Mouse (Mus musculus): Measurements from ENCODE around the gene Frmd4a. TPM values are rescaled to one million over a fixed set of nuclear protein-coding genes. Genes with fewer than 3 reads are reported as not detected.
"Not testable (repeated sequence)": the region's sequence is repeated elsewhere in the genome, so short reads cannot be mapped to it uniquely, and the experiment has no call there.

Gene Frmd4a
- polyA plus RNA-seq, 1 experiment, result 4.2 TPM

- TF ChIP-seq CTCF (IDR thresholded peaks at IDR 0.05; ENCODE audit: extremely low read depth, insufficient read length, insufficient replicate concordance, low read depth, low read length), result no peak
- no peak for TF ChIP-seq POLR2A (IDR thresholded peaks at IDR 0.05; ENCODE audit: low read depth, low read length)
- peaks cover 17% of the 10 kb centered on the region for H3K4me1 ChIP-seq (ENCODE audit: control insufficient read depth, insufficient read depth, insufficient read length, low read length)
- no peak overlapping the region for H3K4me3 ChIP-seq (ENCODE audit: low read depth, low read length)
- H3K27ac ChIP-seq (ENCODE audit: insufficient read depth, low read depth, low read length), result no peak overlapping the region
- no peaks in the 10 kb centered on the region for H3K36me3 ChIP-seq (ENCODE audit: control insufficient read depth, insufficient read depth, low read length)
- 84% methylated on average over 5 of the region's 5 CpGs for WGBS
- no peaks in the 10 kb centered on the region for H3K27me3 ChIP-seq (ENCODE audit: control insufficient read depth, insufficient read depth, low read length)
Observed at GRCm38 (mm10) chr2:4254083-4254482, 236.6 kb downstream of the Frmd4a start.

- WGBS, result 86% methylated on average over 2 of the region's 2 CpGs
- Histone ChIP-seq H3K27ac (ENCODE audit: insufficient read depth, low read depth, low read length) (no peak overlapping the region), H3K4me1 (ENCODE audit: control insufficient read depth, insufficient read depth, insufficient read length, low read length) (peaks cover 11% of the 10 kb centered on the region), H3K36me3 (ENCODE audit: control insufficient read depth, insufficient read depth, low read length) (no peaks in the 10 kb centered on the region), H3K4me3 (ENCODE audit: low read depth, low read length) (no peak overlapping the region), H3K27me3 (ENCODE audit: control insufficient read depth, insufficient read depth, low read length) (no peaks in the 10 kb centered on the region)
- TF ChIP-seq CTCF (IDR thresholded peaks at IDR 0.05; ENCODE audit: extremely low read depth, insufficient read length, insufficient replicate concordance, low read depth, low read length) (no peak), POLR2A (IDR thresholded peaks at IDR 0.05; ENCODE audit: low read depth, low read length) (no peak)
Observed at GRCm38 (mm10) chr2:4256242-4256641, 238.7 kb downstream of the Frmd4a start.

- Histone ChIP-seq H3K27ac (ENCODE audit: insufficient read depth, low read depth, low read length) (no peak overlapping the region), H3K4me1 (ENCODE audit: control insufficient read depth, insufficient read depth, insufficient read length, low read length) (no peaks in the 10 kb centered on the region), H3K36me3 (ENCODE audit: control insufficient read depth, insufficient read depth, low read length) (no peaks in the 10 kb centered on the region), H3K4me3 (ENCODE audit: low read depth, low read length) (no peak overlapping the region), H3K27me3 (ENCODE audit: control insufficient read depth, insufficient read depth, low read length) (no peaks in the 10 kb centered on the region)
- WGBS, result 75% methylated on average over 1 of the region's 1 CpGs
- TF ChIP-seq POLR2A (IDR thresholded peaks at IDR 0.05; ENCODE audit: low read depth, low read length) (no peak), CTCF (IDR thresholded peaks at IDR 0.05; ENCODE audit: extremely low read depth, insufficient read length, insufficient replicate concordance, low read depth, low read length) (no peak)
Observed at GRCm38 (mm10) chr2:4257604-4258003, 240.1 kb downstream of the Frmd4a start.

GRCm38 (mm10) chr2:4258803-4259202 is 241.3 kb downstream of the Frmd4a start:
- not testable (repeated sequence) for H3K36me3 ChIP-seq (ENCODE audit: control insufficient read depth, insufficient read depth, low read length); H3K4me1 ChIP-seq (ENCODE audit: control insufficient read depth, insufficient read depth, insufficient read length, low read length); H3K27me3 ChIP-seq (ENCODE audit: control insufficient read depth, insufficient read depth, low read length); H3K27ac ChIP-seq (ENCODE audit: insufficient read depth, low read depth, low read length); H3K4me3 ChIP-seq (ENCODE audit: low read depth, low read length)
- 73% methylated on average over 12 of the region's 12 CpGs for WGBS

GRCm38 (mm10) chr2:4260324-4261058 is 243.0 kb downstream of the Frmd4a start:
- Histone ChIP-seq H3K36me3 (ENCODE audit: control insufficient read depth, insufficient read depth, low read length) (no peaks in the 10 kb centered on the region), H3K4me3 (ENCODE audit: low read depth, low read length) (no peak overlapping the region), H3K27ac (ENCODE audit: insufficient read depth, low read depth, low read length) (no peak overlapping the region), H3K27me3 (ENCODE audit: control insufficient read depth, insufficient read depth, low read length) (no peaks in the 10 kb centered on the region), H3K4me1 (ENCODE audit: control insufficient read depth, insufficient read depth, insufficient read length, low read length) (no peaks in the 10 kb centered on the region)
- TF ChIP-seq CTCF (IDR thresholded peaks at IDR 0.05; ENCODE audit: extremely low read depth, insufficient read length, insufficient replicate concordance, low read depth, low read length) (no peak), POLR2A (IDR thresholded peaks at IDR 0.05; ENCODE audit: low read depth, low read length) (no peak)
- 49% methylated on average over 10 of the region's 10 CpGs for WGBS

GRCm38 (mm10) chr2:4262667-4263066 is 245.2 kb downstream of the Frmd4a start:
- Histone ChIP-seq H3K4me3 (ENCODE audit: low read depth, low read length) (no peak overlapping the region), H3K36me3 (ENCODE audit: control insufficient read depth, insufficient read depth, low read length) (no peaks in the 10 kb centered on the region), H3K4me1 (ENCODE audit: control insufficient read depth, insufficient read depth, insufficient read length, low read length) (no peaks in the 10 kb centered on the region), H3K27me3 (ENCODE audit: control insufficient read depth, insufficient read depth, low read length) (no peaks in the 10 kb centered on the region), H3K27ac (ENCODE audit: insufficient read depth, low read depth, low read length) (no peak overlapping the region)
- WGBS, result 76% methylated on average over 3 of the region's 3 CpGs
- no peak for TF ChIP-seq POLR2A (IDR thresholded peaks at IDR 0.05; ENCODE audit: low read depth, low read length)
- no peak for TF ChIP-seq CTCF (IDR thresholded peaks at IDR 0.05; ENCODE audit: extremely low read depth, insufficient read length, insufficient replicate concordance, low read depth, low read length)

GRCm38 (mm10) chr2:4267377-4267776 is 249.9 kb downstream of the Frmd4a start:
- Histone ChIP-seq H3K4me1 (ENCODE audit: control insufficient read depth, insufficient read depth, insufficient read length, low read length) (no peaks in the 10 kb centered on the region), H3K4me3 (ENCODE audit: low read depth, low read length) (no peak overlapping the region), H3K36me3 (ENCODE audit: control insufficient read depth, insufficient read depth, low read length) (no peaks in the 10 kb centered on the region), H3K27ac (ENCODE audit: insufficient read depth, low read depth, low read length) (no peak overlapping the region), H3K27me3 (ENCODE audit: control insufficient read depth, insufficient read depth, low read length) (no peaks in the 10 kb centered on the region)
- WGBS, result 83% methylated on average over 7 of the region's 7 CpGs
- TF ChIP-seq CTCF (IDR thresholded peaks at IDR 0.05; ENCODE audit: extremely low read depth, insufficient read length, insufficient replicate concordance, low read depth, low read length), result no peak
- no peak for TF ChIP-seq POLR2A (IDR thresholded peaks at IDR 0.05; ENCODE audit: low read depth, low read length)
